Mouse (Mus musculus): ENCODE data around the gene Tbcd.

Tbcd gene

DNA sequence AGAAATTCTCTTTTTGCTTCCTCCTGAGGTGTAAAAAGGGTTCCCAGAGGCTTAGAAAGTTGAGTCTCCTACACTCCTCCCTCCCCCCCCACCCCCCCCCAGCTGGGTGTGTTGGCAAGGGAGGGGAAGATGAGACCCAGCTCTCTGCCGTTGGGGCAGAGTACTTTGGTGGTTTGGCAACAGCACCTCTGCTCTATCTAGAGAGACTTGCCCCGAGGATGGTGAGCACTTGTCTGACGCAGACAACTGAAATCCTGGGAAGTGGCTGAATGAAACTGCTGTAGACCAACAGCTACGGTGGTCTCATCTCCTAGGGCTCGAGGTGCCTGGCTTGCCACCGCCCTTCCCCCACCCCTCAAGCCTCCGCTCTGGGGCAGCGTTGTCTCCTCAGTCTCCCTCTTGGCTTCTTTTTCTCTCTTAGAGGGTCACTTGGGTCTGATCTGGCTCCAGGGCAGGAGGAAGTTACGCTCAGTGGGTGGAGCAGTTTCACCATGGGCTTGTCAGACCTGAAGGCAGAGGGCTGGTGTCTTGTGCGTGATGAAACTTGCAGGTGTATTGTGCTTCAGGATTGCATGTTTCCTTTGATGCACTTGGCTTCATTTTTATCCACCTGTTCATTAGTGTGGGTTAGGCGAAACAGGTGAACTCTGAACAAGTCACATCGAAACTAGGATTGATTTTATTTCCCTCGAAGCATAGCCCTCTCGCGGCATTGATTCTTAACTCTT lies 27.9 kb downstream of the Tbcd start:
- no peak for DNase-seq

DNA sequence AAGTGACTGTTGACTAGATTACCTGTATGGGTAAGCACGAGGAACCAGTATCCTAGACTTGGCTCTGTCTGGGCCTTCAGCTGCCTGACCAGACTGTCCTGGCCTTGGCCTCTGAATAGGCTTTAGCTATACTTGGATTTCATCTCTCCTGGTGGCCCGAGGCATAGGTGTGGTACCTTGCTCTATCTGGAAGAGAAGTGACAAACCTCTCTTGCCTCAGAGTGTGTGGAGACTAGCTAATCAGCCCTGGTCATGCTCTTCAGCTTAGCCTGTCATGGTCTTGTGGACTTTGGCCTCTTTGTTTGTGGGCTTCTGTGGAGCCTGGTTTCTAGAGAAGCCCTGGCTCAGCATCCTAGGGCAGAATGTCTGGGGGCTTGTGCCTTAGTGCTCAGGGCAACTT lies 29.4 kb downstream of the Tbcd start:
- no peak for DNase-seq

DNA sequence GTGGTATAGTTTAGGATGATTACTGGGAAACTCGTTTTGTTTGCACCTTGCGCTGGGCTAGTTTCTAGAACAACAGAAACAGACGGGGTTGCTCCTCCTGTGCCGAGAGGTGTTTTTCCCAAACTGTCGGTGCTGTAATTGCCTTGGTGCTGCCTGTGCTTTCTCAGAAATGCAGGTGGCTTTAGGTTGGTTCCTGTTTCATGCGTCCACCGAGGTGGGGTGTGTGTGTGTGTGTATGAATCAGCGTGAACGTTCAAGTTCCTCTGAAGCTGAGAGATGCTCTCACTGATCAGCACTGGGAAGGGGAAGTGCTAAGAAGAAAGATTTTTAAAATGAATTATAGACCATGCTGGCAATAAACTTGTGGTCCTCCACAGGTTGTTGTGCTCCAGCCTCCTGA lies 34.1 kb downstream of the Tbcd start:
- peak; percentile 11 to 14 for DNase-seq

GRCm38 (mm10) chr11:121490651-121491050 lies 38.9 kb downstream of the Tbcd start:
- no peak for DNase-seq

GRCm38 (mm10) chr11:121500595-121500994 lies 48.8 kb downstream of the Tbcd start:
- DNase-seq = no peak

- DNase-seq = no peak
Measured at GRCm38 (mm10) chr11:121501525-121501924, 49.8 kb downstream of the Tbcd start.

GRCm38 (mm10) chr11:121502000-121502860 lies 50.5 kb downstream of the Tbcd start:
- no peak for DNase-seq

DNA sequence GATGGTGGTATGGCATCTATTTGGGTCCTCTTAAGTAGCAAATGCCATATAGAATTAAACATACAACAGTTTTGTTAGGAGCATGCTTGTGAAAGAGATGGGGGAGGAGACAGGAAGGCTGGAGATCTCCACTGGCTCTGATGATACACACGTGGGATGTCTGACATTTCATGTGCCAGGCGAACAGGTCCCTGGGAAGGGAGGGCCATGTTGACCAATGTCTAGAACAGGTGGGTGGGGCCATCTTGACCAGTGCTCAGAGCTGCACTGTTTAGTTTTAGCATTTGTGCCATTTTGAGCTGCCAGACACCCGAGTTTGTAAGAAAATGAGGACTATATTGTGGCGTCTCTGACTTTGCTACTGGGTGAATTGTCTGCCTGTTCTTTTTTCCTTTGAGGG lies 56.7 kb downstream of the Tbcd start:
- no peak for DNase-seq

- DNase-seq = no peak
Measured at GRCm38 (mm10) chr11:121510512-121511246, 58.9 kb downstream of the Tbcd start.

- DNase-seq = no peak
Measured at GRCm38 (mm10) chr11:121512896-121513572, 61.3 kb downstream of the Tbcd start.

GRCm38 (mm10) chr11:121515996-121516395 lies 64.2 kb downstream of the Tbcd start:
- DNase-seq = no peak

DNA sequence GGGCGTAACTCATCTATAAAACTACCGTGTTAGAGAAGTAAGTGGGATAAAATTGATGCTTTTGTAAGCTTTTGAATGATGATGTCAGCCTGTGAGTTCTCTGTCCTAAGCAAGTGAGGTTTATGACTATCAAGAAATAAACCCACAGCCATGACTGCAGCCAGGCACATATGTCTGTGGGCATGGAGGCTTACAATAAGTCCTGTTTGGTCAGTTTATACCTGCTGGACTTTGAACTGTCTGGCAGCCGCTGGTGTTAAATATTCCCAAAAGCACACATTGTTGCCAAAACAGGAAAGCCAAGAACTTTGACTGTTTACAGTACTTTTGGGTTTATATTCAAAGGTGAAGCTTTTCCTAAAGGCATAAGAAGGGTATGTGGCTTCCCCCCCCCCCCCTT lies 65.2 kb downstream of the Tbcd start:
- DNase-seq = no peak

DNA sequence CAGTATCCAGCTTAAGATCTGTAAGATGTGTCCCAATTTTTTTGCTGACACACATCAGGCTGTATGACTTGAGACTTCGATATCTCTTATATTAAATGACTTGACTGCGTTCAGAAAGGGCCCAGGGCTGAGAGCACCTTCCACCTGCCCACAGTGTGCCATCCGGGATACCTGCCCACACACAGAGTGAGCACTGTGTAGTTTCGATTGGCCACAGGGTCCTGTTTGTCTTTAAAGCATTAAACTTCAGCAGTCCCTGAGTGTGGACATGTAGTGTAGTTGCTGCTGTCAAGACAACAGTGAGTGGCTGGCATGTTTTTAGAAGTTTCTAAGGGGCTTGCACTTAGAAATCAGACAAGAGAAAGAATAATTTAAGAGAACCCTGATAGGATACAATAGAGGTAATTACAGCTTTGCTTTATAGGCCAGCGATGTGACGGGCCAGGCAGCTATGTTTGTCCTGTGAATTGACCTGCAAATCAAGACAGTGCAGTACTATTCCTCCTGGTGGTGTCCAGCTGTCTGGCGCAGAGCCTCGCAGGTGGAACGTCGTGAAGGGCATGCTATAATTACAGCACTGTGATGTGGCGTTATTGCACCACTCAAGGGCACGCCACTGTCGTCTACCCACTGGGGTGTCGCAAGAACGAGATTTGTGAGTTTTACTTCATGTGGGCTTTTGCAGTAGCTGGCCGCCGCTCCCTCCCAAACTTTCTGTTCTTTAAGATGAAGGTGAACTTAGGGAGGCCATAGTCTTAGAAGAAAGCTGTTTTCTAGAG lies 66.1 kb downstream of the Tbcd start:
- no peak for DNase-seq

DNA sequence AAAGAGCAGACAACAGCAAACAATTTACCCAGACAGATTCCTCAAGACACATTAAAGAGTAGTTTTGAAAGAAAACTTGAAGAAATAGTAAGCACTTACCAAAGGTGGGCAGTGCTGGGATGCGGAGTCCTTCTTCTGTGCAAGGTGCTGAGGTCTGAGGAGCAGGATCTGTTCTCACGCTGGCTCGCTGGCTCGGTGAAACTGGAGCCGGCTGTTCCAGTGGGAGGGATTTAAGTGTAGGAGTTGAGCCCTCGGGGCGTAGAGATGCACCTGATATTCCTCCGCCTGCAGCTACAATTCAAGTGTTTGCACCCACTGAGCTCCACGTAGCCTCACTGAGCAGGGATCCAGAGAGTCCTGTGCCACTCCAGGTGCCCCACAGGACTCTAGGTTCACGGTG lies 67.4 kb downstream of the Tbcd start, which contains the start of gene Zfp750:
Zfp750 (minus strand) TSS at position 203 of the 400 bp plus-strand sequence.
- no peak for DNase-seq

DNA sequence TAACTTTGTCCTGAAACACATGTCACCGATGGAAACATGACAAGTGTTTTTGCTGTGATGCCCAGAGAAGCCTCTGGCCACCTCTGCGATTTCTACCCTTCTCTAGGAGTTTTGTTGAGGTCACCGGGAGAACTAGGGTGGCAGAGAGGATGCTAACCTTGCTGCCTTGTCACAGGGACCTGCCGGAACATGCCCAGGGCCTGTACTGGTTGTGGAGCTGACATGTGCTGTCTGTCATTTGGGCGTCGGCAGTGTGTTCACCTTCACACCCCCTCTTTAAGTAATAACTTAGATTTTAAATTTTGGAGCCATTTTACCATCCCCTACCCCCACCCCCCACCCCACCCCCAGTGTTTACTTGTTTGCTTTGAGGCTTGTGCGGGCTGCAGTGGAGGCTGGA lies 68.0 kb downstream of the Tbcd start:
- no peak for DNase-seq

DNA sequence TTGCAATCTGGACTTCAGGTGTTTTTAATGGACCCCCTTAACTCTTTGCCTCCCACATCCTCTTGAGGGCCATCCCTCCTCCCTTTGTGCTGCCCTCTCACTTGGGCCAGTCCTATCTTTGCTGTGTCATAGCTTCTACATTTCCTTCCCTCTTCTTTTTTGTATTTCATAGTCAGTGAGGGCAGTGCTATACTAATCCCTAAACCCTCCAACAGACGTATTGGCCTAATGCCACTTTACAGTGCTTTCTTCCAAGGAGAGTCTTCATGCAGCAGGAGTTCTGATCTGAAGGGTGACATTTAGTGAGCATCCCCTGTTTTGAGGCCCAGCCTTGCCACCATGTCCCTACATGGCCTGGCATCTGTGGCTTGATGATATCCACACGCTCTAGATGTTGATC lies 69.0 kb downstream of the Tbcd start:
- no peak for DNase-seq

- DNase-seq = no peak
Measured at GRCm38 (mm10) chr11:121522156-121522762, 70.5 kb downstream of the Tbcd start.

- no peak for DNase-seq
Measured at GRCm38 (mm10) chr11:121524191-121524590, 72.4 kb downstream of the Tbcd start.

DNA sequence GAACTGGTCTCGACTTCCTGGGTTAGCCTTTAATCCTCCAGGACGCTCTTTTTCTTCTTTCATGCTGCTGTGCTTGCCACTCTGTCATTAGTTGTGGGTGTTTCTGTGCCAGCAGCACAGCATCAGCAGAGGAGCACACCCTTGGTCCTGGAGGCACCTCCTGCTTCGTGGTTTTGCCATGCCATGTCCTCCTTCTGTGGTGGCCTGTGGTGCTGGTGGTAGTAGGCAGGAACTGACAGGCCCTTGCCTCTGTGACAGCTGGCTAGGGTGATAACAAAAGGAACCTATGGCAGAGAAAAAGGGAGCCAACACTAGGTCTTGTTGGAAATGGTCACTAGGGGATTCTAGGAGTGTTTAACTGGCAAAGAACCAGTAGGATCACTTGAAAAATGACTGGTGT lies 78.0 kb downstream of the Tbcd start:
- no peak for DNase-seq

- DNase-seq = no peak
Measured at GRCm38 (mm10) chr11:121536528-121536927, 84.8 kb downstream of the Tbcd start.

DNA sequence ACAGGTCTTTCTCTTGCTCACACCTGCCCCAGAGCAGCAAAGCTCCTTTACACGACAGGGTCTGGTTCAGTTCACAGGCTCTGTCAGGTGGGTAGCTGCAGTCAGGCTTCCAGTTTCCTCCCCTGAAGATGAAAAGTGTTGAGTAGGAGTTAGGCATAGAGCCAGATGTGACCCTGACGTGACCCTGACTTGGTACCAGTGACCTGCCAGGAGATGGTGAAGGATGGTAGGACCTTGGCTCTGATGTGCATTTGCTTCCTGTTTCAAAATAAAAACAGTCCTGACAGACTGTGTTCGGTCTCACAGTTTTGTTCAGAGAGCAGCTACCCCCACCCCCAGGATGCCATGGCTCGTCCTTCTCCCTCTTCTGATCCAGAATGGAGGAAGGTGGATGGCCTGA lies 90.7 kb downstream of the Tbcd start:
- no peak for DNase-seq

Measured in thymus, postnatal 36 days (tissue).